Mouse (Mus musculus) limb, embryonic 11.5 days (tissue): ENCODE measurements at regions not wholly inside any gene's neighbourhood (a gene's known extent, or its start where the extent isn't known, plus 50 kb on each side); places are given as distances from the start of the nearest gene placed in this dataset.

Source experiments
- ATAC-seq: fragments of 200-750 bp; cut with Nextera tagmentation; 2 replicates; pipeline ENCODE4 v1.8.0; 2017; ENCODE audit warnings: low read depth; ENCODE audit not compliant: insufficient number of reproducible peaks, low FRiP score, low TSS enrichment
- DNase-seq: peaks from one replicate; pipeline ENCODE4 v3.0.0-alpha.2; 2015; ENCODE audit warnings: low spot score
- H3K27ac ChIP-seq: fragments of 300-500 bp; sonication (generic); replicated peaks from 2 replicates; pipeline ENCODE4 v1.5.1; 2014; ENCODE audit warnings: low read depth, mild to moderate bottlenecking, low read length
- H3K27me3 ChIP-seq: fragments of 300-500 bp; sonication (generic); 2 replicates; pipeline ENCODE4 v1.6.1; 2014; ENCODE audit warnings: mild to moderate bottlenecking, low read length, mixed read lengths; ENCODE audit not compliant: control insufficient read depth, insufficient read depth
- H3K36me3 ChIP-seq: fragments of 300-500 bp; sonication (generic); 2 replicates; pipeline ENCODE4 v1.6.1; 2014; ENCODE audit warnings: mild to moderate bottlenecking, low read length, moderate library complexity, mixed read lengths; ENCODE audit not compliant: control insufficient read depth, insufficient read depth
- H3K4me1 ChIP-seq: fragments of 300-500 bp; sonication (generic); 2 replicates; pipeline ENCODE4 v1.6.1; 2014; ENCODE audit warnings: low read length, mixed read lengths; ENCODE audit not compliant: control insufficient read depth, insufficient read depth
- H3K4me2 ChIP-seq: fragments of 300-500 bp; sonication (generic); 2 replicates; pipeline ENCODE4 v1.6.1; 2014; ENCODE audit warnings: low read depth, mild to moderate bottlenecking, moderate library complexity; ENCODE audit not compliant: severe bottlenecking
- H3K4me3 ChIP-seq: fragments of 300-500 bp; sonication (generic); 2 replicates; pipeline ENCODE4 v1.5.1; 2014; ENCODE audit warnings: low read depth, low read length
- H3K9ac ChIP-seq: fragments of 300-500 bp; sonication (generic); 2 replicates; pipeline ENCODE4 v1.6.1; 2014; ENCODE audit warnings: mild to moderate bottlenecking, low read length
- H3K9me3 ChIP-seq: fragments of 300-500 bp; sonication (generic); 2 replicates; pipeline ENCODE4 v1.6.1; 2016; ENCODE audit warnings: low read length; ENCODE audit not compliant: control insufficient read depth
- WGBS: fragments of 180-500 bp; shearing (Covaris S2); extraction: QIAGEN DNeasy Blood & Tissue Kit; methylation state at CpG from one replicate; pipeline ENCODE4 v1.1.7; 2014; 5-methylcytosine and 5-hydroxymethylcytosine counted together

DNA sequence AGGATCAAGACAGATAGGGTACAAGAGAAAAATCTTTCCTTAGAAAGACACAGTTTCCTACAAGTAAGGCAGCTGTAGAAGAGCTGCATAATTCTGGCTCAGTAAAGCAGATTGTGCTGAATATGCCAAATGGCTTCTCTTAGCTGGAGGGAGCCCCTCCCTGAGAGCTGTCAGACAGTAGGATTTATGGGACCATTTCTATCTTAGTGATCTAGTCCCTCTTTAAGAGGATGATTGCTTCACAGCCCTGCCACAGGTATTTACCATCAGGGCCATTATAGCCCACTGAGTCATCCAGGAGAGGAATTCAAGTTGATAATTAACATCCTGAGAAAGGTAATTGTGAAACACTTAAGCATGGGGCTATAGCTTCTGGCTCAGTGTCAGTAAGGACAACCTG, 101.5 kb upstream of the Cypt1 start:
- Histone ChIP-seq H3K36me3 (no peaks in the 10 kb centered on the region), H3K27ac (no peak overlapping the region), H3K4me1 (no peaks in the 10 kb centered on the region), H3K9ac (no peak overlapping the region), H3K27me3 (no peaks in the 10 kb centered on the region), H3K4me2 (no peak overlapping the region), H3K9me3 (no peaks in the 10 kb centered on the region), H3K4me3 (no peak overlapping the region)
- DNase-seq = no peak
- no peak for ATAC-seq

DNA sequence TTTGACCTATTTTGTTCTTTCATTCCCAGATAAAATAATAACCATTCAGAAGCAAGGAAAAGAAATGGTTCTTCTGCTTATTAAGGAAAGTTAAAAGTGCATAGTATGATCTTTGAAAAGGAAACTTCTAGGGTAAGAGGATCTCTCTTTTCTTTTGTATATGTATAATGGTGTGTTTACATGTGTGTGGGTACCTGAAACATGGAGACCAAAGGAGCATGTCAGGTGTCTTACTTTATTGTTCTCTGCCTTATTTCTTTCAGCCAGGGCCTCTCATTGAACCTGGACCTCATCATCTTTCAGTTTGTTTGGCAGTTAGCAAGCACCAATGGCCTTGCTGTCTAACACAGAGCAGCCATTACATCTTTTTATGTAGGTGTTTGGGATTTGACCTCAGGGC, 101.0 kb upstream of the Cypt1 start:
- H3K9ac ChIP-seq = no peak overlapping the region
- H3K4me3 ChIP-seq = no peak overlapping the region
- DNase-seq = no peak
- no peak for ATAC-seq
- H3K4me1 ChIP-seq = no peaks in the 10 kb centered on the region
- H3K36me3 ChIP-seq = no peaks in the 10 kb centered on the region
- H3K4me2 ChIP-seq = no peak overlapping the region
- no peak overlapping the region for H3K27ac ChIP-seq
- H3K27me3 ChIP-seq = no peaks in the 10 kb centered on the region
- H3K9me3 ChIP-seq = no peaks in the 10 kb centered on the region

DNA sequence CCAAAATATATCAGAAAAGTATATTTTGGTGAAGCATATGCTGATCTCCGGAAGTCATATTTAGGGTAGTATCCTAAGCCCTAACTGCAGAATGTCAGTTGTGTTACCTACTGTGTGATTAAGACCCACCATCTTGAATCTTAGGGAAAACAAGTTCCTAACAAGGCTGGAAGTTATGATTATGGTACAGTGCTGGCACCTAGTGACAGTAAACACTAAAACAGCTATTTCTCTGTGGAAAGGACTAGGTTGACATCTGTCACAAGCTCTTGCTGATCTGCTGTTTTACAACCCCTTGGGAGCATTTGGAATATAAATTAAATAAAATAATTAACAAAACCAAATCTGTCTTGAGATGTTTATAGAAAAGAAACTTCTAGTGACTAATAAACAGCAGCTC, 84.6 kb upstream of the Cypt1 start:
- WGBS = 85% methylated on average over 1 of the region's 1 CpGs
- Histone ChIP-seq H3K36me3 (no peaks in the 10 kb centered on the region), H3K9me3 (no peaks in the 10 kb centered on the region), H3K27me3 (no peaks in the 10 kb centered on the region), H3K4me2 (no peak overlapping the region), H3K27ac (no peak overlapping the region), H3K4me1 (no peaks in the 10 kb centered on the region), H3K9ac (no peak overlapping the region), H3K4me3 (no peak overlapping the region)
- DNase-seq (no peak), ATAC-seq (no peak)

DNA sequence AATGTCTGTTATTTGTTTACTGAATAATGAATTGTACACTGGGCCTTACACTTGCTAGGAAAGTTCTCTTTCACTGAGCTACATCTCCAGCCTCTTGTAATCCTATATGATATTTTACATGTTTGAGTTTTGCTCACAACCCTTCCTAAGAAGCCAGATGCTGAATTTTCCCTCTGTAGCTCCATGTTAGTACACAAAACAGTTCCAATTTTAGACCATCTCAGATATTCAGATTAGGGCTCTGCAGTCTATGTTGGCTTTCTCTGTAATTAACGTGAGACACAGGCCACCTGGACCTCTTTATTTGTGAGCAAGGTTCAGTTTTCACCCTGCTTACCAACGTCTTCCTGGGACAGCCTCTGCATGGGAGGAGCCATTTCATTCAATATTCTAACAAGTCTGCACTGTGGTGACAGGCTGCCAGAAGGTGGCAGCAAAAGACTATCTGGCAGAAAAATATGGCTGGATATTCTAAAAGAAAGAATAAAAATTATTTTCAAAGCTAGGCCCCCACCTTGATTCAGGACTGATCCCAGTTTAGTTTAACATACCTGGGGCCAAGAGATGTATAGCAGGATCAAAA, 72.1 kb upstream of the Cypt1 start:
- no peak for ATAC-seq
- Histone ChIP-seq H3K9ac (no peak overlapping the region), H3K4me1 (no peaks in the 10 kb centered on the region), H3K4me3 (no peak overlapping the region), H3K27me3 (no peaks in the 10 kb centered on the region), H3K4me2 (no peak overlapping the region), H3K27ac (no peak overlapping the region), H3K36me3 (no peaks in the 10 kb centered on the region), H3K9me3 (no peaks in the 10 kb centered on the region)
- peak; percentile 50 for DNase-seq
- 6% methylated on average over 2 of the region's 2 CpGs for WGBS
